Mouse (Mus musculus) mesoderm, embryonic 11.5 days (tissue): ENCODE measurements around the gene Polr2l.

Experiments used
- DNase-seq: peaks from one replicate; pipeline ENCODE4 v3.0.0-alpha.2; 2012; ENCODE audit warnings: low read depth, low spot score

Polr2l gene

DNA sequence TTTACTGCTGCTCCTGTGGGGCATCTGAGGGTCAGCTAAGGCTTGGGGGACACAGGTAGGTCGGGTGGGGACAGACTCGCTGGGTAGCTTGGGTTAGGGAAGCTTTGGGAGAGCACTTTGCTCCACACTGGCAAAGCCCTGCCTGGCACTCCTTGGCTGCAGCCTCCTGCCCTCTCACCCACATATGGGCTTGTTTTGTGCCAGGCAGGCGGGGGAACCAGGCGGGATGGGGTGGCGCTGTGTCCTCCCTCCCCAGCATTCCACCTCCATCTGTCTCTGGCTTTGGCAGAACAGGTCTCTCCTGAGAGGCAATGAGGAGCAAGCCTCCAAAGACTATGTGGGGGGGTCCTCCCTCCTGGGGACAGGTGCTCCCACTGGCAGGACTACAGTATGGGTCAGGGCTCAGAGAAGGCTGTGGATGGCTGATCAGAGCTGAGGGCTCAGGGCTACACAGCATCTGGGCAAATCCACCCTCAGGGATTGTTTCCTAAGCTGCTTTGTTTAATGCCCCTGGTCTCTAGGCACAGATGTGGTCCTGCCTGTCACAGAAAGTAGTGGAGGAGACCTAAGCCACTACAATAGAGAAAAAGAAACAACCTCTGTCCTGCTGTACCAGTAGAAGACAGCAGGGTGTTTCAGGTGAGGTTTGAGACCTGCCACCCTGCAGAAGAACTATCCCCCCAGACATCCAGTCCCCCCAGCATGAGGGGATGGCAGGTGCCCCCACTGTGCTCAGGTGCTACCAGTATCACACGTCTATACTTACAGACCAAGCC, 42.0 kb downstream of the Polr2l start:
- no peak for DNase-seq

DNA sequence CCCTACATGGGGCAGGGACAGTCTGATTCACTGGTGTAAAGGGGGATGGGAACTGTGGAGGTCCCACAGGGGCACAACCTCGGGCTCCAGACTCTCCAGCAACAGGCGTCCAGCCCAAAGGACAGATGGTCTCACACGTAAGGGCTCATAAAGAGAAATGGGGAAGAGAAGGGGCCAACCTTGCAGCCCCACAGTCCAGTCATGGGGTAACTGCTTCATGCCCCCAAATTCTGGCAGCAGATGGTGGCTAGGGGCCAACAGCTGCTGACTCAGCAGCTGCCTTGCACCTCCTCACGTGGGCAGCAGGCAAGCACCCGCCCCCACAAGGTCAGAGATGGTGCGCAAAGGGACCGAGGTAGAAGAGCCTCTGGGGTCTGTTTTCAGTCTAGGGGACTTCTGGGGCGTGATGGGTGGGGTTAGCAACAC, 42.7 kb downstream of the Polr2l start:
- no peak for DNase-seq

DNA sequence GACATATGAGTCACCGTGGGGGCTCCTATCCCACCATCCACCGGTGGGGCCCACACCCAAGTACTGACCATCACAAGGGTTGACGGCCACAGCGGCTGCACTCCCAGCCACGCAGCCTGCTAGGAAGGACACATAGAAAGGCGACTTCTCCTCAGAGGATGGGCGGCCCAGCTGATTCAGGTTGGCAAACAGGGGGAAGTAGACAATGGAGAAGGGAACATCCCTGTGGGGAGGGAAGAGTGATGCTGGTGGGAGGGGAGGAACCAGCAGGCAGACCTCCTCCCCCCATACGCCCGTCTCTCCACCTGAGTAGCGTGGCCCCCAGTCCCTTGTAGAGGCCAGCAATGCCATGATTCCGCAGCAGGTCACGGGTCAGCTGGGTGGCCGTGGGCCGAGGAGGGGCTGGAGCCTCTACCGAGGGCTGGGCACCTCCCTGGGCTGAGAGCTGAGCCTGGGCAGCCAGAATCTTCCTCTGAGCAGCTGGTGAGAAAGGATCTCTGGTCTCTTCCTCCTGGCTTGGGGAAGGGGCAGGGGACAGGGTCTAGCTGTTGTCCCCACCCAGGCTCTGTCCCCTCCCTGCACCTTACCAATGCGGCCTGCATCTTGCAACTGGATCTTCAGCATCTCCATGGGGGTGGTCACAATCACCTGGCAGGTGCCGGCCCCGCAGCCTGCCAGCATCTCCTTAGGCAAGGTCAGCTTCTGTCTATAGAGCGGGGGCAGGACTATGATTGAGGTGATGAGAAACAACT, 43.3 kb downstream of the Polr2l start:
- DNase-seq = no peak

DNA sequence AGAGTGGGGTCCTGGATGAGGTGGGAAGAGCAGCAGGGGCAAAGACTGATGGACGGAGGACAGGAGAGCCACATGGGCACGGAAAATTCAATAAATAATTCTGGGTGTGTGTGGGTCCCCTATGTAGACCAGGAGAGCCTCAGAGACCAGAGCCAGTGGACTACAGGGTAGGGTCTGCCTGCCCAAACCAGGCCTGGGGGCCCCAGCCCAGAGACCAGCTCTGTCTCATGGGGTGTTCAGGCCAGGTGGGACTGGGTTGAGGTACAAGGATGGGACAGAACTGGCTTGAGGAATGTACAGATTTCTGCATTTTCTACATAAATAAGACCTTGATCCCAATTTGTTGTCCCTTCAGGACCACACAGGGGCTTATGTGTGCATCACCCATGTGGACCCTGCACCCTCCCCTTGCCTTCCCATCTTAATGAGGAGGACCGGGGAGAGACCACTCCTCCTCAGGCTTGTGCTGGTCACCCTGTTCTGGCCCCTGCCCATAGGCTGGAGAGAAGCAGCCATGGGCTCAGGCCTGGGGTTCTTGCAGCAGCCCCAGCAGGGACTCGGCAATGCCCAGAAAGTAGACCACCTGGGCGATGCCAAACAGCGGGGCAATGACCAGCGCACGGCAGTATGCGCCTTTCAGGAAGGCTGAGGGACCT, 44.2 kb downstream of the Polr2l start:
- DNase-seq = no peak

DNA sequence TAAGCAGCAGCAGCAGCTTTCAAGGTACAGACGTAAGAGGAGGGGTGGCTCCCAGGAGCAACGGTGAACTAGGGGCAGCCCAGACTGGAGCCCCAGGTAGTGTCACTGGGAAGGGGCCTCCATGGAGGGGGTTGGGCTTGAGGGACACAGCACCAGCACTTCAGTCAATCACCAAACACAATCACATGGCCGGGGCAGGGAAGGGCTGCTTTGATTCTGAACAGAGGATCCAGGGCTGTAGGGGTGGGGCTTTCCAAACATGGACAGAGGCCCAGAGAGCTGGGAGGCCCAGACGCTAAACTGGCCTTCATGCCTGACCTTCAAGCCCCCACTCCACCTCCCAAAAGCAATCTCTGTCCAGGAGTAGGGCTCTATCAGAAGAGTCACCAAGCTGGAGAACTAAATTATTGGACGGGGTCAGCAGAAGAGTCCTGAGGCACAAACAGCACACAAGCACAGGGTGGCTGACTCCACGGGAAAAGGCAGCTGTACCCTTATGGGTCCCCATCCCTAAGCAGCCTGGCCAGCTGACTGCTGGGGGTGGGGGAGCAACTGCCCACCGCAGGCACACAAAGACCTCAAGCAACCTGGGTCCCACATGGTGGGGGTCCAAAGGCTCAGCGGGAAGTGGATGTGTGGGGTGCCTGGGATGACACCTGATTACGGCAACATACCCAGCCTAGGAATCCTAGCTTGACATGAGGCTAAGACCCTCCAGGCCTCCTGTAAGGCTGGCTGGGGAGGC, 44.9 kb downstream of the Polr2l start:
- no peak for DNase-seq

DNA sequence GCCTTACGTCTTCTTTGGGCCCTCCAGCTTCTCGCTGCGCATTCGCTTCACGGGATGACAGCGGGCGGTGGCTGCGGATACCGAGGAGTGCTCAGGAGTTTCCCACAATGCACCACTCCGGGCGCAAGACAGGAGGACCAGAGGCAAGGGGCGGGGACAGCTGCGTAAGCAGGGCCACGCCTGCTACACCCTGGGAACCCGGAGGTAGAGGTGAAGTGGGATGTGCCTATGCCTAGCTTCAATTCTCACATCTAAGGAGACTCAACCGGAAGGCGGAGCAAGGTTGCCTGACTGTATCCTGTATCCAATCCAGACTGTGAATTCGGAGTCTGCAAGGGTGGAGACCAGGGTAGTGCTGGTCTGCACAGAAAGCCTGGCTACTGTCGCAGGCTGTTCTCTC, 45.6 kb downstream of the Polr2l start, which contains the start of gene Cend1:
Gene Cend1 (minus strand): TSS at position 182 of the 400 bp plus-strand sequence.
- peak; percentile 82 for DNase-seq

DNA sequence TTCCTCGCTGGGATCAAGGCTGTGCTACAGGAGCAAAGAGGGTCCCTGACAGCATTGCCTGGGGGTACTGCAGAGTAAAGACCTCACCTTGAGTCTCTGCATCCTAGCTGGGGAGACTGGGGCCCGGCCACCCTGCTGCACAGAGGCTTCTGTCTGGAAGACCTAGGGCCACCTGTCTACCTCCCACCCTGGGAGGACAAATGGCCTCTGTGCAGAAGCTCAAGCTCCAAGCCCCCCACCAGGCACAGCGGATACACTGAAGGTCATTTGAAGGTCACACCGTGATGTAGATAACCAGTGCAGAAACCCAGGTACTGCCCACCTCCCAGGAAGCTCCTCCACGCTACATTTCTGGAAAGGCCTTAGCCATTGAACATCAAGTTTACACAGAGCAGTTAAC, 46.2 kb downstream of the Polr2l start:
- no peak for DNase-seq

DNA sequence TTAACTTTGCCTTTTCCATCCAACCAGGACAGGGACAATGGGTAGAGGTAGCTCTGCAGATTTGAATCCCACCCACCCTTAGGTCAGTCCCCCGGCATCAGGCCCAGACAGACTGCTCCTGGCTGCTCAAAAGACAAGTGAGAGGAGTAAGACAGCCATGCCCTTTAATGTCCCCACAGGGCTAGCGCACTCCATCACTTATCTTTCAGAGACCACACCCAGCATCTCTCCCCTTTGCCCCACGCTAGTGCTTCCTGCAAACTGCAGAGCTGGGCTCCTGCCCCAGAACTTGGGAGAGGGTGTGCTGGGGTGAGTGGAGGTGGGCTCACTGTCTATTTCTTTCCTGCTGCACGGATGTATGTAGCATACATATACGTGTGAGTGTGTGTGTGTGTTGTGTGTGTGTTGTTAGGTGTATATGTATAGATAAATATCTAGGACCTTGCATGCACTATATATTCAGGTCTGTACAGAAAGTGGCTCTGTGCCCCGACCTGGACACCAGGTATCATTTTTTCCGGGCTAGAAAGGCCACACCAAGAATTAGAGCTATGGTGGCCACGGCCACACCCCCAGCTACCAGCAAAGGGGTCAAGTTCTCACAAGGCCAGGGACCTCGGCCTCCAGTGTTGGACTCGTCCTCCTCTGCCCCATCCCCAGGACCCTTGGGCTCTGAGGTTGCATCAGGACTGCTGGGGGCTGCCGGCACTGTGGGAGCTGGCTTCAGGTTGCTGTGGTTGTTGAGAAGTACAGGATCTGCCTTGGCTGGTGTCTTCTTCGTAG, 47.8 kb downstream of the Polr2l start:
- no peak for DNase-seq

DNA sequence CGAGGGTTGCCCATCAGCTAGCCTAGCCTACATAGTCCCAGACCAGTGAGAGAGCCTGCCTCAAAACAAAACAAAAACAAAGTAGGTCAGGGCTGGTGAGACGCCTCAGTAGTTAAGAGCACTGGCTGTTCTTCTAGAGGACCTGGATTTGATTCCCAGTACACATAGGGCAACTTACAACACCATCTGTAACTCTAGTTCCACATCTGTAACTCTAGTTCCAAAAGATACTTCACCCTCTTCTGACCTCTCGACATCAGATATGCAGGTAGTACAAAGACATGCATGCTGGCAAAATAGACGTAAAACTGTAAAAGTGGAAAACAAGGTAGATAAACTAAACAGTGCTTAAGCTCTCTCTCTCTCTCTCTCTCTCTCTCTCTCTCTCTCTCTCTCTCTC, 51.1 kb downstream of the Polr2l start:
- no peak for DNase-seq
